Mouse (Mus musculus): ENCODE data around the gene Gimap8.

Gimap8 gene

DNA sequence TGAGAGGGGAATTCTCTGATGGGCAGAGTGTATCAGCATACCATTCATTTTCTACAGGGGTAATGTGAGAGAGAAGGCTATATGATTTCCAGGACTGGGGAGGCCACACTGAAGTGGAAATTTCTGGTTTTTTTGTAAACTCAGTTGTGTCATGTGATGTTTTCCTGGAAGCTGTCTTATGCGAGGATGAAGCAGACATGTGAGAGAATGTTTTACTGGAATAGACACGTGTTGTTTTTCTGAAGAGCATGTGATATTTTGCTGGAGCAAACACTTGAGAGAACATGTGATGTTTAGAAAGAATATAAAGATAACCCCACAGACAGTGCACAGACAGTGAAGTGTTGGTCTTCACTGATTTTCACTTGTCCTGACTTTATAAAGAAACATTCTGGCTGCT, 8.5 kb upstream of the Gimap8 start:
- no peak for DNase-seq

- no peak for DNase-seq
These were observed 5.6 kb upstream of the Gimap8 start for GRCm38 (mm10) chr6:48641391-48641790.

DNA sequence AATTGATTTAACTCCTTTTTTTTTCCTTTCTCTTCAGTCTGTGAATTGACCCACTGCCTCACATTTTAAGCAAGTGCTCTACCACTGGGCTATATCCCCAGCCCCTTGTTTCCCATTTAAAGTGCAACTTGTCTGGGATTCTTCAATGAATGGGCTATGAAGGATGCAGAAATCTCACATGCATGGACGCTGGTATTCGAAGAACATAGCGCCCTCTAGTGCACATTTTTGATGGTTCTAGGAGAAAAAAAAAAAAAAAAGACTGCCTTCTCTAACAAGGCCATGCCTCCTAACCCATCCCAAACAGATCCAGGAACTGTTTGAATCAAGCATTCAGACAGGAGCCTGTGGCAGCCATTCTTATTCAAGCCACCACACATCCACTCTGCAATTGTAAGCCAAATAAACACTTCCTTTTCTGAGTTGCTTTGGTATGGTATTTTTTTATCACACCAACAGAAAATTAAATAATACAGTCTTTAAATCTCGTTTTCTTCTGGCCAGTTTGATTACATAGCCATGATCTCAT, 4.2 kb upstream of the Gimap8 start:
- no peak for DNase-seq

DNA sequence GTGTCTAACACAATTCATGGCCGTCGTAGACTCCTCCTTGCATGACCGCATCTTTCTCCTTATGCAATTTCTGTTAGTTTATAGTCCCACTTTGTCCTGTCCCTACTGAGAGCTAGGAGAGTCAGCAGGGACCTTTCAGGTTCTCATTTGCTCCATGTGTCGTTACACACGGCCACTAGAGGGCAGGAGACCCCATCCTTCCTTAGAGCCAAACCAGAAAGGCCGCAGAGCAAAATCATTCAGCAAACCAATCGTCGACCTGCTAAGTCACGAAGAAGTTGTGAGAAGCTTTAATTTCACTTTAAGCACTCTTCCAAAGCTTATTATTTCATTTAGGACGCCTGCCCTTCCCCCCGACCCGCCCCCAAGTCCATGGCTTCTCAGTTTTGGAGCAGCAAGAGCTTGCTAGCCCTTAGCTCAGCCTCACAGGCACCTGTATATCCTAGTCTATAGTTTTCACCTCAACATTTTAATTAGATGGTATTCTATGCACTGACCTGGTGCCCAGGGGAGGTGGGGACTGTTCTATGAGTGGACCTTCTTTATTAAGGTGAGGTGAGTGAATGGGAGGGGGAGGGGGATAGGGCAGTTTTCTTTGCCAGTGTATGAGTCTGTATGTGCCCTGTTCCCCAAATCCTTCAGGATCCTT, 1.2 kb upstream of the Gimap8 start:
- no peak for DNase-seq

DNA sequence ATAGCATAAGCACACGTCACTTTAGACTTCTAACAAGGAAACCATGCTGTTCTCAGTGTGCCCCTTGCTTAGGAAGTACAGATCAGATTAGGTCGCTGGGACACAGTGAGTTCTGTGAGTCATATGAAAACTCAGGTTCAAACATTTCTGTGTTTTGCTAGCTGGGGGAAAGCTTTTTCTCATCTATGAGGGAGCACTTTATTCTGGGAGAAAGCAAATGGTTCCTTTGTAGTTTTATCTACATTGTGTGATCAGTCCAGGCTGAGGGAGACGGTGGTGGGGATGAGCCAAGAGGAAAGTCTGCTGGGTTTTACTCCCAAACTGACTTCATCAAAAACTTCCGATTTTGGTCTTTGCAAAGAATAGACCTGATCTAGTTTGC, 734 bp upstream of the Gimap8 start:
- DNase-seq = no peak

DNA sequence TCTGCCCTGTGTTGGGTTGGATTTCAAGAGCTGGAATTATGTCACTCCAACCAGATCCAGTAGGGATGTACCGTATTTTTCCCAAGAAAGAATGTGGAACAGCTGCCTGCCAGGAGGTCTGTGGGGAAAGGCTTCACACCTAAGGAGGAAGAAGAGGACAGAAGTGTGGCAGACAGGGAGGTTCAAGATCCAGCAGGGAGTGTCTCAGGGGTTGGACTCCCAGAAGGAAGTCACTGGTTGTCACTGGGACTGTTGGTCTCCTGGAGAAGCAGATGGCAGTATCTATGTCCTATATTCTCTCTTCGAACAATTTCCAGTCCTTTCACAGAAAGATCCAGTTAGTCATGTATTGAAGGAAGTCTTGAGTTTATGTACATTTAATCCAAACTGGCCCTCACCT, 577 bp downstream of the Gimap8 start:
- DNase-seq = no peak

DNA sequence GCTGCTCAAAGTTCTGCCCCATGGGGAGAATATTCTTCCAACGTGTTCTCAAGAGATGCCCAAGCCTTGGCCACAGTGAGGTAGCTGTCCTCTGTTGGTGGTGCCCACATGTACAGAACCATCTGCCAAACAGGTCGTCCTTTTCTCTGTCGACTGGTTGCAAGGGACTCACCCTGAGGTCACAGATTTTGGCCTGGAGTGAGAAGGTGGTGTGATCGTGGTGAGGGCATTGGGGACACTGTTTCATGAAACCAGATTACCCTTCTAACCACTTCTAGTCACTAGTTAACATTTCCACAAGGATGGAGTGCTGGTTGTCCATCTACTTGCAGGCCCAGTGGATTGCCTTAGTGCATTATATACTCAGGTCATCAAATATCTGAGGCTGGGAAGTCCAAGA, 1.7 kb downstream of the Gimap8 start:
- no peak for DNase-seq

DNA sequence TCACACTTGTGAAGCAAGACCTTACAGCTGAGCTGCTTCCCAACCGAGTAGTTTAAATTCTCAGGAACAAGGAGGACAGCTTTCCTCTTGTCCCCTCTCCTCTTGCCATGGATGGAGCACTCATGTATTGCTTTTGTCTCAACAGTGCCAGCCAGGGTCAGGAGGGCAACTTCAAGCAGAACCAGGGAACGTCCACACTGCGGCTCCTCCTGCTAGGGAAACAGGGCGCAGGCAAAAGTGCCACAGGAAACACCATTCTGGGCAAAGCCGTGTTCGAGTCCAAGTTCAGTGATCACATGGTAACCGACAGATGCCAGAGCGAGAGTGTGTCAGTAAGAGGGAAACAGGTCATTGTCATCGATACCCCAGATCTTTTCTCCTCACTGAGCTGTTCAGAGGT, 3.0 kb downstream of the Gimap8 start:
- no peak for DNase-seq

DNA sequence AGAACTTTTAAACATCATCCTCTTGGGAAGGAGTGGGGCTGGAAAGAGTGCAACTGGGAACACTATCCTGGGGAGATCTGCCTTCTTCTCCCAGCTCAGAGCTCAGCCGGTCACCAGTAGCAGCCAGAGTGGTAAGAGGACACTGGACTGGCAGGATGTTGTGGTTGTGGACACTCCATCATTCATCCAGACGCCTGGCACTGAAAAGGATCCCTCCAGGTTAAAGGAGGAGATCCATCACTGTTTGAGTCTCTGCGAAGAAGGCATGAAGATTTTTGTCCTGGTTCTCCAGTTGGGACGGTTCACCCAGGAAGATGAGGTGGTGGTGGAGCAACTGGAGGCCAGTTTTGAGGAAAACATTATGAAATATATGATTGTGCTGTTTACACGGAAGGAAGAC, 11.7 kb downstream of the Gimap8 start:
- DNase-seq = no peak

GRCm38 (mm10) chr6:48664750-48665149, 17.7 kb downstream of the Gimap8 start:
- no peak for DNase-seq

GRCm38 (mm10) chr6:48665471-48665870, 18.4 kb downstream of the Gimap8 start:
- no peak for DNase-seq

- no peak for DNase-seq
These were observed 19.1 kb downstream of the Gimap8 start for GRCm38 (mm10) chr6:48666159-48666586.

- no peak for DNase-seq
These were observed 21.0 kb downstream of the Gimap8 start for GRCm38 (mm10) chr6:48668022-48668421.

GRCm38 (mm10) chr6:48669446-48669969, 22.5 kb downstream of the Gimap8 start:
- DNase-seq = no peak

DNA sequence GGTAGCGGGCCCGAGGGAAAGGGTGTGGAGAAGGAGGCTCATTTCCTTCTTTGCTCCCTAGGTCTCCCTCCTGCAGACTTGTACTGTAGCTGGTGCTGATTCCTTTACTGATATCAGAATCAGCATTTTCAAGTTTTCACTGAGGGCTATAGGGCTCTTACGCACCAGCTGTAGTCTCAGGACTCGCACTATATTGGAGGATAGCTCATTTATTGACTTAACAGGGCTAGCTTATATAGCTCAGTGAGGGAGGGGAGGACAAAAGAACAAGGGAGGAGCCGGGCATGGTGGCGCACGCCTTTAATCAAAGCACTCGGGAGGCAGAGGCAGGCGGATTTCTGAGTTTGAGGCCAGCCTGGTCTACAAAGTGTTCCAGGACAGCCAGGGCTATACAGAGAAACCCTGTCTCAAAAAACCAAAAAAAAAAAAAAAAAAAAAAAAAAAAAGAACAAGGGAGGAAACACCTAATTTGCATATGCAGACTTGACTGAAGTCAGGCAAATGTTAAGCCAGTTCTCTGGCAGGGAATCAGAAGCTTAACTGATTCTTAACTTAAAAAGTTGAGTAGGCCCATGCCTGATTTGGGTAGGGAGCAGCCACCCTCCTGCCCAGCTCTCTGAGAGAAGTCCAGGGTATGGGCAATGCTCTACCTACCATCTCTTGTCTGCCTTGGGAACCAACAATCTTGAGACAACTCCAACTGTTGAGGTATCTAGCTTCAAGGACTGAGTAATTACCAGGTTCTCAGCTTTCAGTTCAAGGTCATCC, 27.4 kb downstream of the Gimap8 start:
- DNase-seq = no peak

DNA sequence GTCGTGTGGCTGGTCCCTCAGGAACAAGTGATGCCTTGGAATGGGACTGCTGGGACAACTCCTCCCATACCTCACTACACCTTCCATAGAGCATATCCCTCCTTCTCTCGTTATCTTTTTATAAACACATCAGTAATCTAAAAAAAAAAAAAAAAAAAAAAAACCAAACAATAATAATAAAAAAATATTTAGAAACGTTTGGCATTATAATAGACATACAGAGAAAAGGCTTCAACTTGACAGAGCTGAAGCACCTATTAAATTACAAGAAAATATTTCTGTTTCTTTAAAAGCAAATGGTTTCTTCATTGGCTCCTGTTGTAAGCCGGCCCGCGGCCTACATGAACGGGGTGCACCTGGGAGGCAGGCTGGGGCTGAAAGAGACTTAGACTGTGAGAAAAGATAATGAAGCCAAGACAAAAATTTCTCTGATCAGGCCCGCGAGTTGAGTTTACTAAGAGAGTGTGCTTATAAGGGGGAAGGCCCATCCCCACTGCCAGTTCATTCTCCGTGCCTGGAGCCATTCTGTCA, 28.4 kb downstream of the Gimap8 start:
- DNase-seq = no peak

GRCm38 (mm10) chr6:48675931-48676859, 29.2 kb downstream of the Gimap8 start, which contains the start of gene Gimap9:
TSS of gene Gimap9 (plus strand) at chr6:48676129.
- DNase-seq = no peak

DNA sequence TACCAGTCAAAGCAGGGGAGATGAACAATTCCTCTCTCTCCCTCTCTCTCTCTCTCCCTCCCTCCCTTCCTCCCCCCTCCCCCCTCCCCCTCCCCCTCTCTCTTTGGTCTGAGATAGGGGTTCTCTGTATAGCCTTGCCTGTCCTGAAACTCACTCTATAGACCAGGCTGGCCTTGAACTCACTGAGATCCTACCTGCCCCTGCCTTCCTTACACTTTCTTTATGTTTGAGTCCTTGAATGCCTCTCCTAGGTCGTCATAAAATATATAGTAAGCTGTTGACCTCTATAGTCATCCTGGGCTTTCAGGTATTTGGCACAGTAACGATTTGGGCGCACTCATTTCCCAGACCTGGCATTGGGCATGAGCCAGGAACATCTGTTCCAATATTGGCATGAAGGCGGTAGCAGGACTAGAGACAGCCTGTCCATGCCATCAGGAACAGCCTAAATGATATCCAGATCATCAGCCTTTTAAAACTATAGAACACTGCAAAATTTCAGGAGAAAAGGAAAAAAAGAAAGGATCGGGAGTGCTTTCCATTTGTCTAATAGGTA, 29.9 kb downstream of the Gimap8 start:
- no peak for DNase-seq

DNA sequence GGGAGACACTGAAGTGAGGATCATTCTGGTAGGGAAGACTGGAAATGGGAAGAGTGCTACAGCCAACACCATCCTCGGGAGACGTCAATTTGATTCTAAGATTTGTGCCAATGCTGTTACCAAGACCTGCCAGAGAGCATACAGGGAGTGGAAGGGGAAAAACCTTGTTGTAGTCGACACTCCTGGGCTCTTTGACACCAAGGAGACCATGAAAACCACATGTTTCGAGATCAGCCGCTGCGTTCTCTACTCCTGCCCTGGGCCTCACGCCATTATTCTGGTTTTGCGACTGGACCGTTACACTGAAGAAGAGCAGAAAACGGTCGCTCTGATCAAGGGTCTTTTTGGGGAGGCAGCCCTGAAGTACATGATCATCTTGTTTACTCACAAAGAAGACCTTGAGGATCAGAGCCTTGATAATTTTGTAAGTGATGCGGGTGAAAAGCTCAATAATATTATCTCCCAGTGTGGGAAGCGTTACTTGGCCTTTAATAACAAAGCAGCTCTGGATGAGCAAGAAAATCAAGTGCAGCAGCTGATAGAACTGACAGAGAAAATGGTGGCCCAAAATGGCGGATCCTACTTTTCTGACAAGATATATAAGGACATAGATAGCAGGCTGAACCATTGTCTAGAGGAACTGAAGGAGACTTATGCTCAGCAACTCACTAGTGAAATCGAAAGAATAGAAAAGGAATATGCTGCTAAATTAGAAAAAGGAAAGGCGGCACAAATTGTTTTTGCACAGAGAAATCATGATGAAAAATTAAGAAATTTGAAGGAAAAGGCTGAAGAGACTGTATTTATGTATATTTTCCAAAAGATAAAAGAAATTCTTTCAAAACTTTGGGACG, 30.7 kb downstream of the Gimap8 start:
- DNase-seq = no peak

GRCm38 (mm10) chr6:48678391-48678790, 31.4 kb downstream of the Gimap8 start:
- no peak for DNase-seq

GRCm38 (mm10) chr6:48679701-48680100, 32.7 kb downstream of the Gimap8 start:
- no peak for DNase-seq
